Mouse (Mus musculus): ENCODE measurements around the gene Ppp2r5a. TPM values are rescaled to one million over a fixed set of nuclear protein-coding genes. Genes with fewer than 3 reads are reported as not detected.

Ppp2r5a gene
- polyA plus RNA-seq, 1 experiment, result 91.0 TPM

- H3K4me3 ChIP-seq (replicated peaks; ENCODE audit: extremely low read depth, low read depth, low read length), result no peak overlapping the region
- TF ChIP-seq POLR2A (IDR thresholded peaks at IDR 0.05; ENCODE audit: borderline replicate concordance, extremely low read depth, low read depth, low read length) (no peak), CTCF (IDR thresholded peaks at IDR 0.05; ENCODE audit: insufficient read depth, low read length) (no peak)
- no peak for DNase-seq
- H3K4me1 ChIP-seq (ENCODE audit: control insufficient read depth, insufficient read depth, low read length), result no peaks in the 10 kb centered on the region
These were observed 33.9 kb downstream of the Ppp2r5a start for GRCm38 (mm10) chr1:191369140-191369539.

- WGBS, result 55% methylated on average over 4 of the region's 4 CpGs
- no peak for DNase-seq
- Histone ChIP-seq H3K4me1 (ENCODE audit: control insufficient read depth, insufficient read depth, low read length) (no peaks in the 10 kb centered on the region), H3K4me3 (replicated peaks; ENCODE audit: extremely low read depth, low read depth, low read length) (no peak overlapping the region)
- TF ChIP-seq POLR2A (IDR thresholded peaks at IDR 0.05; ENCODE audit: borderline replicate concordance, extremely low read depth, low read depth, low read length) (no peak), CTCF (IDR thresholded peaks at IDR 0.05; ENCODE audit: insufficient read depth, low read length) (no peak)
These were observed 34.9 kb downstream of the Ppp2r5a start for GRCm38 (mm10) chr1:191368193-191368592.

DNA sequence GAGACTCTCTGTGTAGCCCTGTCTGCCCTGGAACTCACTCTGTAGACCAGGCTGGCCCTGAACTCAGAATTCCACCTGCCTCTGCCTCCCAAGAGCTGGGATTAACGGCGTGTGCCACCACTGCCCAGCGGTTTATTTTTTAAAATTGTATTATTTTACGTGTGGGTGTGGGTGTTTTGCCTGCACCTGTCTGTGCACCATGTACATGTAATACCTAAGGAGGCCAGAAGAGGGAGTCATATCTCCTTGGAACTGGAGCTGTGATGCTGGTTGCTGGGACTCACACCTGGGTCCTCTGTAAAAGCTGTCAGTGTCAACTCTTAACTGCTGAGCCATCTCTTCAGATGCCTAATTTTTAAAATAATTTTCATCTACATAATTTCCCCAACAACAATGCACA is 38.6 kb downstream of the Ppp2r5a start:
- WGBS, result 61% methylated on average over 4 of the region's 4 CpGs
- Histone ChIP-seq H3K4me3 (replicated peaks; ENCODE audit: extremely low read depth, low read depth, low read length) (no peak overlapping the region), H3K4me1 (ENCODE audit: control insufficient read depth, insufficient read depth, low read length) (no peaks in the 10 kb centered on the region)
- no peak for DNase-seq
- no peak for TF ChIP-seq POLR2A (IDR thresholded peaks at IDR 0.05; ENCODE audit: borderline replicate concordance, extremely low read depth, low read depth, low read length)
- peak; percentile 41 for TF ChIP-seq CTCF (IDR thresholded peaks at IDR 0.05; ENCODE audit: insufficient read depth, low read length)

- no peaks in the 10 kb centered on the region for H3K4me1 ChIP-seq (ENCODE audit: control insufficient read depth, insufficient read depth, low read length)
- no peak for TF ChIP-seq POLR2A (IDR thresholded peaks at IDR 0.05; ENCODE audit: borderline replicate concordance, extremely low read depth, low read depth, low read length)
- TF ChIP-seq CTCF (IDR thresholded peaks at IDR 0.05; ENCODE audit: insufficient read depth, low read length), result no peak
- WGBS, result 63% methylated on average over 6 of the region's 6 CpGs
- no peak for DNase-seq
- H3K4me3 ChIP-seq (replicated peaks; ENCODE audit: extremely low read depth, low read depth, low read length), result no peak overlapping the region
These were observed 40.7 kb downstream of the Ppp2r5a start for GRCm38 (mm10) chr1:191362412-191362811.

GRCm38 (mm10) chr1:191359478-191359877 is 43.6 kb downstream of the Ppp2r5a start:
- no peaks in the 10 kb centered on the region for H3K4me1 ChIP-seq (ENCODE audit: control insufficient read depth, insufficient read depth, low read length)
- 79% methylated on average over 7 of the region's 7 CpGs for WGBS
- TF ChIP-seq CTCF (IDR thresholded peaks at IDR 0.05; ENCODE audit: insufficient read depth, low read length) (no peak), POLR2A (IDR thresholded peaks at IDR 0.05; ENCODE audit: borderline replicate concordance, extremely low read depth, low read depth, low read length) (no peak)
- DNase-seq, result no peak
- H3K4me3 ChIP-seq (replicated peaks; ENCODE audit: extremely low read depth, low read depth, low read length), result no peak overlapping the region

GRCm38 (mm10) chr1:191356936-191357335 is 46.1 kb downstream of the Ppp2r5a start:
- H3K4me1 ChIP-seq (ENCODE audit: control insufficient read depth, insufficient read depth, low read length), result no peaks in the 10 kb centered on the region
- 76% methylated on average over 1 of the region's 1 CpGs for WGBS
- no peak for DNase-seq
- no peak overlapping the region for H3K4me3 ChIP-seq (replicated peaks; ENCODE audit: extremely low read depth, low read depth, low read length)
- TF ChIP-seq CTCF (IDR thresholded peaks at IDR 0.05; ENCODE audit: insufficient read depth, low read length) (no peak), POLR2A (IDR thresholded peaks at IDR 0.05; ENCODE audit: borderline replicate concordance, extremely low read depth, low read depth, low read length) (no peak)

DNA sequence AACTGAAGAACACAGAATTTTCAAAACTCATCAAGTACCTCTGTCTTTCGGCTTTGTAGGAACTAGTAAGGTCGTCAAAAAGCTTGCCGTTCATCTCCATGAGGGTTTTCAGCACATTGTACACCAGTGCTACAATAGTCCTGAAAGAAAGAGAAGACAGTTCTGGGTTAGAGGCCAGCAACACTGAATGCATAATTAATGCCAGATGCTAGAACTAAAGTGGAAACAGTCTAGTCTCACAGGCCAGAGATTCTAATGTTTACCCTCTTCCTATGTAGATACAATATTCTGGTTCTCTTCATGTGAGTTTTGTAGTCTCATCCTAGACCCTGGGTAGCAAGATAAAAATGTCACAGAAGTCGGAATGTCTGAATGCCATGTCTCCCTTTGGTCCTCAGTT is 49.2 kb downstream of the Ppp2r5a start:
- no peak for TF ChIP-seq POLR2A (IDR thresholded peaks at IDR 0.05; ENCODE audit: borderline replicate concordance, extremely low read depth, low read depth, low read length)
- no peak for TF ChIP-seq CTCF (IDR thresholded peaks at IDR 0.05; ENCODE audit: insufficient read depth, low read length)
- H3K4me1 ChIP-seq (ENCODE audit: control insufficient read depth, insufficient read depth, low read length), result no peaks in the 10 kb centered on the region
- WGBS, result 86% methylated on average over 4 of the region's 4 CpGs
- DNase-seq, result no peak
- no peak overlapping the region for H3K4me3 ChIP-seq (replicated peaks; ENCODE audit: extremely low read depth, low read depth, low read length)

DNA sequence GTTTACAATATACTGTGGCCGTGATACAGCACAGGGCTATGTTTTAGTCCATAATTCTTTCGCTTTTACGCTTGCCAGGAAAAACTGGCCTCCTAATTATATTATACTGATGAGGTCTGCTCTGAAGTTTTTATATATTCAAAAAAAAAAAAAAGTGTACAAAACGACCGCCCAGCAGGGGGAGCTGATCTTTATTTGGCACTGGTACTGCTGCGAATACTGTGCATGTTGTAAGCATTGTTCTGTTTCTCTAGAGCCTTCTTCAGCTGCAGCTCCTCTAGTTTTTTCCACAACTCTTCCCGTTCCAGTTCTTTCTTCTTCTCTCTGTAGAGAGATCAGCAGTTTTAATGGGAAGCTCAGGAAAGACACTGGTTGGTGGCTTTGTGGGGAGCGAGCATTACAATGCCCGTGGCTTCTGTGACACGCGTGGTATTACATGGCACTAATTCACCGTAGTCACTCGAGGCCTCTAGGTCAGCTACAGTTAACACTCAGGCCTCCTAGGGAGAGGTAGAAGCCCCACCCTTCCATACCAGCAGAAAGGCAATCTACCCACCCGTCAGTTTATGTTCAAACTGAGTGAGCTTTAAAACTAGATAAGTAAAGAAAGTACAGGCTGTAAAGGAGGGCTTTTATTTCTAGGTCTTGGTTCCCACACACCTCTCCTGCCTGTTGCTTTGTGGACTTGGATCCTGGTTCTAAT is 50.1 kb downstream of the Ppp2r5a start:
- DNase-seq, result peak; percentile 45

DNA sequence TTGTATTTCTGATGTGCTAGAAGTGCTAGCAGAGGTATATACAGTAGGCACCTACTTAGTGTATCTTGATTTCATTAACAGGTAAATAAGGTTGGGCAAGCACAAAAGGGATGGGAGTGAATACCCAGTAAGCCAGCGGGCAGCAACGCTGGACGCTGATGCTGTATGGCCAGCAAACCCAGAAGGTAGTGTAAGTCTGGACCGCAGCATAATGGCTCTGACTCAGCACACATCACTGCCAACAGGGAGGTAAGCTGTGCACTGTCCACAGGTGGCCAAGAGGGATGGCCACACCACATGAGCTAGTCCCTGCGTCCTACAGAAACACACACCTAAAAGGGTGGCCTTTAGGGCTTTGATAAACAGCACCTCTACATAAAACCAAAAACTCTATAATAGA is 52.7 kb downstream of the Ppp2r5a start:
- Histone ChIP-seq H3K4me3 (replicated peaks; ENCODE audit: extremely low read depth, low read depth, low read length) (no peak overlapping the region), H3K4me1 (ENCODE audit: control insufficient read depth, insufficient read depth, low read length) (no peaks in the 10 kb centered on the region)
- TF ChIP-seq CTCF (IDR thresholded peaks at IDR 0.05; ENCODE audit: insufficient read depth, low read length), result no peak
- TF ChIP-seq POLR2A (IDR thresholded peaks at IDR 0.05; ENCODE audit: borderline replicate concordance, extremely low read depth, low read depth, low read length), result no peak
- DNase-seq, result no peak
- WGBS, result 91% methylated on average over 5 of the region's 5 CpGs

More for the DNA sequence above, 50.1 kb downstream of the Ppp2r5a start:
- 57% methylated on average over 14 of the region's 14 CpGs for WGBS
- no peaks in the 10 kb centered on the region for H3K4me1 ChIP-seq (ENCODE audit: control insufficient read depth, insufficient read depth, low read length)
- no peak for TF ChIP-seq POLR2A (IDR thresholded peaks at IDR 0.05; ENCODE audit: borderline replicate concordance, extremely low read depth, low read depth, low read length)
- TF ChIP-seq CTCF (IDR thresholded peaks at IDR 0.05; ENCODE audit: insufficient read depth, low read length), result peak; percentile 31
- H3K4me3 ChIP-seq (replicated peaks; ENCODE audit: extremely low read depth, low read depth, low read length), result no peak overlapping the region

DNA sequence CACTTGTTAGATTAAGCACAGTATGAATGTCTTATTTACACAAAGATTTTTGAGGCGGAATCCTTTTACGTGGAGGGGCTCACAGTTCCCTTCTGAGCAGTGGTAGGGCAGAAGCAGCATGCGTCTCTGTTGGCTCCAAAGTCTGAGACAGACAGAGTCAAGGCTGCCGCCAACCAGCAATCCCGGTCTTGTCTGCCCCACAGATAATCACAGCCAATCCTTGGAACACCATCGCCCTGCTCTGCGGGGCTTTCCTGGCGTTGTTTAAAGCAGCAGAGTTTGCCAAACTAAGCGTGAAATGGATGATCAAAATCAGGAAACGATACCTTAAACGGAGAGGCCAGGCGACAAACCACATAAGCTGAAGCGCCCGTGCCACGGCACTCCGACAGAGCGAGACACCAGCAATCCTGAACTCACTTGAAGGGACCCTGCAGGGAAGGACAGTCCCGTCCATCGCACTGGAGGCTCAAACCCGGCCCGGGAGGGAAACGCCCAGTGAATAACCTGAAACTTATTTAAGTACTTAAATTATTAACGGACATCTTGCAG is 53.5 kb downstream of the Ppp2r5a start:
- Histone ChIP-seq H3K4me1 (ENCODE audit: control insufficient read depth, insufficient read depth, low read length) (no peaks in the 10 kb centered on the region), H3K4me3 (replicated peaks; ENCODE audit: extremely low read depth, low read depth, low read length) (no peak overlapping the region)
- WGBS, result 70% methylated on average over 23 of the region's 23 CpGs
- no peak for TF ChIP-seq POLR2A (IDR thresholded peaks at IDR 0.05; ENCODE audit: borderline replicate concordance, extremely low read depth, low read depth, low read length)
- TF ChIP-seq CTCF (IDR thresholded peaks at IDR 0.05; ENCODE audit: insufficient read depth, low read length), result no peak
- DNase-seq, result no peak
